Mouse (Mus musculus): ENCODE measurements at regions not wholly inside any gene's neighbourhood (a gene's known extent, or its start where the extent isn't known, plus 50 kb on each side); places are given as distances from the start of the nearest gene placed in this dataset.

- no peak for ATAC-seq
These were observed 2154.8 kb downstream of the 4930444P10Rik start for GRCm38 (mm10) chr1:13938344-13938743.

GRCm38 (mm10) chr1:13935938-13936491 lies 2157.1 kb downstream of the 4930444P10Rik start:
- ATAC-seq: no peak

- no peak for ATAC-seq
These were observed 2164.4 kb downstream of the 4930444P10Rik start for GRCm38 (mm10) chr1:13928679-13929078.

GRCm38 (mm10) chr1:13927964-13928363 lies 2165.2 kb downstream of the 4930444P10Rik start:
- ATAC-seq: no peak

GRCm38 (mm10) chr1:13925994-13926393 lies 2167.1 kb downstream of the 4930444P10Rik start:
- ATAC-seq: no peak

GRCm38 (mm10) chr1:13915216-13915615 lies 2177.9 kb downstream of the 4930444P10Rik start:
- ATAC-seq: no peak

- no peak for ATAC-seq
These were observed 2214.0 kb downstream of the 4930444P10Rik start for GRCm38 (mm10) chr1:13879126-13879525.

- no peak for ATAC-seq
These were observed 2219.2 kb downstream of the 4930444P10Rik start for GRCm38 (mm10) chr1:13873925-13874324.

GRCm38 (mm10) chr1:13872536-13872935 lies 2220.6 kb downstream of the 4930444P10Rik start:
- no peak for ATAC-seq

GRCm38 (mm10) chr1:13870631-13871286 lies 2222.4 kb downstream of the 4930444P10Rik start:
- ATAC-seq: no peak

- ATAC-seq: no peak
These were observed 2227.4 kb downstream of the 4930444P10Rik start for GRCm38 (mm10) chr1:13865713-13866112.

- no peak for ATAC-seq
These were observed 2229.4 kb downstream of the 4930444P10Rik start for GRCm38 (mm10) chr1:13863712-13864111.

GRCm38 (mm10) chr1:13861070-13861511 lies 2232.0 kb downstream of the 4930444P10Rik start:
- ATAC-seq: no peak

- no peak for ATAC-seq
These were observed 2232.7 kb downstream of the 4930444P10Rik start for GRCm38 (mm10) chr1:13860469-13860868.

- no peak for ATAC-seq
These were observed 2233.4 kb downstream of the 4930444P10Rik start for GRCm38 (mm10) chr1:13859723-13860122.

- ATAC-seq: no peak
These were observed 2234.6 kb downstream of the 4930444P10Rik start for GRCm38 (mm10) chr1:13858371-13859018.

- no peak for ATAC-seq
These were observed 2236.1 kb downstream of the 4930444P10Rik start for GRCm38 (mm10) chr1:13856998-13857397.

GRCm38 (mm10) chr1:13851144-13851543 lies 2242.0 kb downstream of the 4930444P10Rik start:
- no peak for ATAC-seq

- ATAC-seq: no peak
These were observed 2244.1 kb downstream of the 4930444P10Rik start for GRCm38 (mm10) chr1:13849071-13849470.

GRCm38 (mm10) chr1:13846336-13846865 lies 2246.7 kb downstream of the 4930444P10Rik start:
- no peak for ATAC-seq

- ATAC-seq: no peak
These were observed 2252.9 kb downstream of the 4930444P10Rik start for GRCm38 (mm10) chr1:13840309-13840622.

- no peak for ATAC-seq
These were observed 2253.4 kb downstream of the 4930444P10Rik start for GRCm38 (mm10) chr1:13839619-13840308.
